Mouse (Mus musculus) mesoderm, embryonic 11.5 days (tissue): ENCODE measurements around the gene Kdm4d.
"Not testable (repeated sequence)": the region's sequence is repeated elsewhere in the genome, so short reads cannot be mapped to it uniquely, and the experiment has no call there.

ENCODE experiments used
- DNase-seq: peaks from one replicate; pipeline ENCODE4 v3.0.0-alpha.2; 2012; ENCODE audit warnings: low read depth, low spot score

Kdm4d gene

DNA sequence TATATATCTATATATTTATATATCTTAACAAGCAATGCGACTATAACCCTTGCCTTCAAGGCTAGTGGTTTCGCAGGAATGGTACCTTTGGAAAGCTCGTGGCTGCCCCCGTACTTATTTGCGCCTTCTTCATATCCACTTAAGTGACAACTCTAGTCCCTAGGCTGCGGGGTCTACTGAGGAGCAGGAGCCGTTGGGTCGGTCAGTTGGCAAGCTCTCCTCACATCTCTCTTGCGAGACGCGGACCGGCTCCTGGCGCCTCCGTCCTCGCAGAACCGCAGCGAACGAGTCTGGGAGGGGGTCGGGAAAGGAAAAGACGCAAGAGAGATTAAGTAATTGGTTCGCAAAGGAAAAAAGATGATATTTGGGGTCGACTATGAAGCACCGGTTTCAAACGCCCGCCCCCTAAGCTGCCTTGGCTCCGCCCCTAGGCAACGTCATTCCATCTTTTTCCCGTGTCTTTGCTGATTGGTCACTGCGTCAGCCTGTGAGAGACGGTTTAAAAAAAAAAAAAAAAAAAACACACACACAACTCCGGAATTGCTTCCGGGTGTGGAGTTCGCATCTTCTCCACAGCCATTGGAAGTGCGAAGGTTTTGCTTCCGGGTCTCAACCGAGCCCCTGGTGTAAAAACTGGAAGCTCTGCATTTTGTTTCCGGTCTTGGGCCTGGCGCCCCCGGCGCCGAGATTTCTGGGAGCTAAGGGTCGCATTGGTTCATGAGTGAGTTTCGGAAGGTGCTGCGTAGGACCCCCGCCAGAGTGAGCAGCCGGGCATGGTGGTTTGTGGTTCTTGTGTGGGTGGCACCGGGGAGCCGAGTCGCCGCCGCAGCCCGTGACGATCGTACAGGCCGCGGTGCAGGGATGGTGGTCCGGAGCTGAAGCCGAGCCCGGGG, at the start of gene Kdm4d, which contains the start of gene Cwc15:
Gene Kdm4d, minus strand, starts transcription at position 460 of the 893 bp plus-strand sequence.
Gene Cwc15, plus strand, starts transcription at position 595 of the 893 bp plus-strand sequence.
- peak; percentile 98 for DNase-seq

DNA sequence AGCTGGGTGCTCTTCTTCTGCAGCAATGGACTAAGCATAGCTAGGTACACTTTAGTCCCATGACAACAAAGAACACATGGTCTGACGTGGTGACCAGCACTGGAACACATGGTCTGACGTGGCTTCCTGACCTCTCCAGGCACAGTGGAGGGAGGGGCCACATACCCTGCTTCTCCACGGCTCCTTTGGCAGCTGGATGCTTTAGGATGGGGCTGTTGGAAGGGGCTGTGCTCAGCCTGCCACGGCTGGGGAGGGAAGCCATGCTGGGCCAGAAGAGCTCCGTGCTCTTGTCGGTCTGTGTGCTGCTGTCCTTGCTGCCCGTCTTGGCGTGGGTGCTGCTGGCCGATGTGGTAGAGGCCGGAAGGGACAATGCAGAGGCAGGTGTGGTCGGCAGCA, 48.1 kb upstream of the Kdm4d start:
- DNase-seq = peak; percentile 12

DNA sequence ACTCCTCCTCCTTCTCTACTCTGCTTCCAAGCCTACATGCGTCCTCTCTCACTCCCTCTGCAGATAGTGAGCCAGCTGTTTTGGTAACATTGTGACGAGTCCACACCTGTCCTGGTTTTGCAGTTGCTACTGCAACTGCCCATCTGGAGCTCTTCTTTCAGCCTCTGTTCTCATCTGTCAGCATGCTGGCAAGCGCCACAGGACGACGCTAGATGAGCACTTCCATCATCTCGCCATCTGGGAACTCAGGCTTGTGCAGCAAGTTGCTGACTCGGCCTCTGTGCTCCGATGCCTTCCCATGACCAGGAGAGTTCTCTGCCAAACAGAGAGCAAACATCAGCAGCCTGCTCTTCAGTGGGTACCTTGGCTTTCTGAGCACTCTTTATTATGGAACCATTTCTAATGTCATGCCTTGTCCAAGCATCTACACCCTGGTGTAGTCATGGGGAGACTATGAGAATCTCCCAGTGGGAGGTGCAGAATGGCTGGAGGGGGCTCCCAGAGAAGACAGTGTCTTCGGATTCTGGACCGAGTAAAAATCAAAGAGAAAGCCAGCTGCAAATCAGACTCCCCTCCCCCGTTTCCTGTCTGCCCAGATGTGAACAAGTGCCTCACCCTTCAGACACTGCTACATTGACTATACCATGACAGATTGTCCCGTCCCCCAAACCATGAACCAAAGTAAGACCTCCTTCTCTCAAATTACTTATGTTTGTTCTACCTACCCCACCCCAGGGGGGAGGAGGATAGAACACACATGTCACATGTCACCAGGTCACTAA, 47.5 kb upstream of the Kdm4d start:
- peak; percentile 23 for DNase-seq

DNA sequence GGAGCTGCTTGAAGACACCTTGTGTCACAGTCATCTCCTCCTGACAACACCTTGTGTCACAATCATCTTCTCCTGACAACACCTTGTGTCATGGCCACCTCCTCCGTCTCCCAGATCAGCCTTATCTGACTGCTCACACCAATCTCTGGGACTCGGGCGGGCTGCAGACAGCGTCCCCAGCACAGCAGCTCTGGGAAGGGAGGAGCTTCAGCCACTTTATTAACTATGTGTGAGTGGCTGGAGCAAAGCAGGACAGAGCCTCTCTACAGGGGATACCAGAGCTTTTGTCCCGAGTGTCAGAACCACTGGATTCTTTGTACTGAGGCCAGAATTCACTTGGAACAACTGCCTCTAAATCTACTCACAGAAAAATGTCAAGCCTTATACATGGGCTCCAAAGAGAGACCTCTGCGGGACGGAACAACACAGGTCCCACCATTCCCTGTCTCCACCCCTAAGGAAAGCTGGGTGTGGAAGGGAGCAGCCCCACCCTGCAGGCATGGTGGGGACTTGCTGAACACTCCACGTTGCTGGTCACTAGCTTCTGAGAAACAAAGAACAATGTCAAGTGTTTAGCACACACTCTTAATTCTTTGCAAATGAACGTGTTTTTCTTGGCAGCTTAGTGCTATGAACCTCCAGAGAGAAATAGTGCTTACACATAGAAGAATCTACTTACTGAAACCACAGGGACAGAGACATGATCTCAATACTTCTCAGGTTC, 43.9 kb upstream of the Kdm4d start:
- no peak for DNase-seq

GRCm38 (mm10) chr9:14534833-14535456, 34.7 kb upstream of the Kdm4d start:
- DNase-seq = no peak

- no peak for DNase-seq
Measured at GRCm38 (mm10) chr9:14533659-14534058, 33.4 kb upstream of the Kdm4d start.

DNA sequence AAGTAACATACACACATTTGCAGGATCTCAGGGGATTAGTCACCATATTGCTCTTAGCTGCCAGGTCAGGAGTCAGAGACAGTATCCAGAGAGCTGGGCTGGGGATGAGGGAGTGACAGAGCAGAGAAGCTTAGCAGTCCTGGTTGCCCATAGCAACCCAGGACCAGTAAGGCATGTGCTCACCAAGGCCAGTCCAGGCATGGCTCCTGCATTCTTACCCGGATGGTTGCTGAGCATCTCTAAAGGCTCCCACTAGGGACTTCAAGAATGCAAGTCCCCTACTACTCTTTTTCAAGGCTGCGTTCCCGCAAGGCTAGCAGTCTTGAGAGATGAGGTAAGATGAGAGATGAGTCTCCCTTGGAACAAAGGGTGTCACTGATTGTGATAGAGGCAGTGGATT, 32.0 kb upstream of the Kdm4d start:
- peak; percentile 65 for DNase-seq

DNA sequence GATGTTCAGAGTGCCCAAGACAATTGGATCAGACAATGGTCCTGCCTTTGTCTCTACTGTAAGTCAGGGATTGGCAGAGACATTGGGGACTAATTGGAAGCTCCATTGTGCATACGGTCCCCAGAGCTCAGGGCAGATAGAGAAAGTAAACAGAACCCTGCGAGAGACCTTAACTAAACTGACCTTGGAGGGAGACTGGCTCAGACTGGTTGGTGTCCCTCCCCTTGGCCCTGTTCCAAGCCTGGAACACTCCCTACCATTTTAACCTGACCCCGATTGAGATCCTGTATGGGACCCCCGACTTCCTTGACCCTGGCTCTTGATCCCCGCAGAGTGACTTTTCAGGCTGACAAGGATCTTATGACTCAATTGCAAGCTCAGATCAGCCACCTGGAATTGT, 29.7 kb upstream of the Kdm4d start:
- DNase-seq = no peak

GRCm38 (mm10) chr9:14523408-14524043, 23.2 kb upstream of the Kdm4d start:
- DNase-seq = peak; percentile 78

DNA sequence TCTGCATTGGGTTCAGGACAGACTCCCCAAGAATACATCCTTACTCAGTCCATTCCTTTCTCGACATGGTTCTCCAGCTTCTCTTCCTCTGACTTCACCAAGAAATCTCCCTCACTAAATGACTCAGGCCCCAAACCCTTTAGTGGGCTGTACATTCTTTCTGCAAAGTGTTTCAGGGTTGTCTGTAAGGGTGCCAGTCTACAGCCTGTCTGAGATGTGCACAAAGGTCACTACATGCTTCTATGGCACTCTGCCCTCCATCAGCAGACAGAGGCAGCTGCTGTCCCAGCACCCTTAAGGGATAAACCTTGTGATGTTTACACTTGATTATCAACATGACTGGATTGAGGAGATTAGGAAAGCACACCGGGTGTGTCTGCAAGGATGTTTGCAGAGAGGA, 21.4 kb upstream of the Kdm4d start:
- no peak for DNase-seq

DNA sequence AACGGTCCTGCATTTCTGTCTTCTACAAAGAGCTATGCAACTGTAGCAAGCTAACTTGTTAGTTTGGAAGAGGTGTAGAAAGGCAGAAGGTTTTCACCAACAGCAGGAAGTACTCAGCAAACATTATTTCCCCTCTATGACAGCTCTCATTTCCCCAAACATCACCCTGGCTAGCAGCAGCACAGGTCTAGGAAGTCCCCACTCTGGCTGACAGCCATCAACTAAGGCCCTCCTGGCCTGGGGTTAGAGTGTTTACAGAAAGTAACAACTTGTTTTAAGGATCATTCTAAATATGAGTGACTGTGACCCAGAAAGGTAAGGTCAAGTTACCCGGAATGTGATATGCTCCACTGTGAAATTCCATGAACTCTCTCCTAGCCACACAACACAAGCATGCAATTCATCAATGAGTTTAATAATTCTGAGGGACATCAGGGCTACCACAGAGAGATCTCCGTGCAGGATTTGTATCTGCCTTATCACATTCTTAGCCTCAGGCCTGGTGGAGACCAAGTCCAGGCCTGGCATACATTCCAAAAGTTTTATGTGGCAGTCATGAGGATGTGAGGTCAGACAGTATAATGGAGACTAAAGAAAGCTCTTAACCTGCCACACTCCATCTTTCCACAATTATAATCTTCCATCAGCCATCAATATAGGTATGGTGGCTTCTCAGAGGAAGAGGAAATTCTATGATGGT, 20.8 kb upstream of the Kdm4d start:
- peak; percentile 13 for DNase-seq

GRCm38 (mm10) chr9:14518105-14518504, 17.8 kb upstream of the Kdm4d start:
- DNase-seq = no peak

DNA sequence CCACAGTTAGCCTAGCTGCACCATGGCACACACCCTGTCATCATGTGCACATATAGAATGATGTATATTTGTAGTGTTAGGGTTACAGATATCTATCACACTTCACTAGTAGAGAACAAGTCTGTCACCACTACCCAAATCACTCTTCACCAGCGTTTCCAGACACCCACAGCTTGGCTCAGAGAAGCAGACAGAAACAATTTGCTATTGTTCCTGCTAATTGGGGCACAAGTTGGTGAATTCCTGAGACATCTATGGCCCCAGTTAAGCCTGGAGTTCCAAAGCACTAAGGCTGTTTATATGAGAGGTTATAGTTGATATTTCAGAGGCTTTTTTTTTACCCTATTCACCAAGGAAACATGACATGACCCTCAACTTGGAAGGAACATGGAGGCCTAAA, 17.0 kb upstream of the Kdm4d start:
- DNase-seq = no peak

- peak; percentile 68 for DNase-seq
Measured at GRCm38 (mm10) chr9:14512633-14513445, 12.6 kb upstream of the Kdm4d start.

GRCm38 (mm10) chr9:14500916-14501424, 688 bp upstream of the Kdm4d start:
- DNase-seq = no peak

DNA sequence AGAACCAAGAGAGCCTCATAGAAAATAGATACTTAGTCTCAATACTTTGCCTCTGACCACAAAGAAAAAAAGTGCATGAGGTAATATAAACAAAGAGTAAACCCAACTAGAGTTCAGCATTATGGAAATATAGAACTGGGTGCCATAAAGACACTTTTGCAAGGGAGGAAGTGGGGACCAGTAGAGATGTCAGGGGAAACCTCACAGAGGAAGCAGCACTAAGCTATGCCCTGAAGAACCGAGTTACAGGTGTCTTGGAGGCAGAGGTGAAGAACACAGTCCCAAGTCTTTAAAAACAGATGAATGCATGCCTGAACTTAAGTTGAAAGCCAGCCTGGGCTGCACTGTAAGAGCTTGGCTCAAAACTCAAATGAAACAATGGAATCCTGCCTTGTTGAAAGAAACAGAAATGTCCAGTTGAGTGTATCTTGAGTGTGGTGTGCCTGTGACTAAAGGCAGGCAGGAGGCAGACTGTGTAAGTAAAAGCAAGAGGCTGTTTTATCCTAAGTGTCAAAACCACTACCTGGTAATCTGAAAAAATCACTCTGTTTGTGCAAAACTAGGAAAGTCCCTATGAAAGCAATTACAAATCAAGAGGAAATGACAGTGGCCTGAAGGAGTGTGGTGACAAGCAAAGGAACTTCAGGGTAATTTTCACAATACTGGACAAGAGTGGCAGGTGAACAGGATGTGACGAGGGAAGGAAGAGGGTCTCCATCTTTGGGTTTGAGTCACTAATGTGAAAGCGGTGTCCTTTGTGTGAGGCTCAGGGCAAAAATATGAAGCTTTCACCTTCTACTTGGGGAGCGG, 1.2 kb downstream of the Kdm4d start:
- no peak for DNase-seq

- DNase-seq = not testable (repeated sequence)
Measured at GRCm38 (mm10) chr9:14463668-14464067, 36.6 kb downstream of the Kdm4d start.

DNA sequence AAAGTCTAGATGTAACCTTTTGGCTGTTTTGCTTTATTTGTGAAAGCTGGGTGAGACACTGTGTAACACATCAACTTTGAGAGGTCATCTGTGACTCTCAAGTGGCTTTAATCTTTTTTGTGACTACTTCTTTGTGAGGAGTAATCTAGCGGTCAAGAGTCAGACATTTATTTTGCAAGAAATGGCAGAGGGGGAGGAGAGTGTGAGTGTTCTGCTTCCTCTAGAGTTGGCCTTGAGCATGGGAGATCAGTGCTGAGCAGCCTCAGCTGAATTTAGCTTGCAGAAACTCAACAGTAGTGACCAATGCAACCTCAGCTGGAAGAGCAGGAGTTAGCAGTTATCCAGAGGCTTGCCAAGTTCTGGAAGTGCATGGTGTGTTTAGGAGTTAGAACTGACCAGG, 37.7 kb downstream of the Kdm4d start:
- not testable (repeated sequence) for DNase-seq
